9 mouse cellular contexts compared by ENCODE assay signal in genomic region chr1:151025049-151025773, GRCm38 (mm10). TPM values are rescaled to one million over a fixed set of nuclear protein-coding genes. Genes with fewer than 3 reads are reported as not detected.
DNase-seq lines count a peak whose midpoint lies in the region; ATAC-seq lines count a peak whose summit lies in the region.
"Had no signal": no experiment of that assay in that cellular context is flagged by ENCODE, and none has a peak within 500 bp of the region (broad histone marks: within the 10 kb centered on the region; RNA-seq: fewer than 3 reads in every experiment).

No protein-coding gene starts in this region.

- ATAC-seq in embryonic facial prominence, embryonic 13.5 days (ENCODE audit: insufficient number of reproducible peaks, insufficient read depth, low FRiP score, low TSS enrichment, low read depth), result no peak
- no peak for ATAC-seq in hindbrain, embryonic 16.5 days

- H3K36me3 ChIP-seq in embryonic facial prominence, embryonic 13.5 days, result no peaks in the 10 kb centered on the region
- no peaks in the 10 kb centered on the region for H3K36me3 ChIP-seq in hindbrain, embryonic 16.5 days (ENCODE audit: control insufficient read depth, insufficient read depth, low read length)
- H3K36me3 ChIP-seq: embryonic facial prominence, embryonic 12.5 days had no signal

- H3K4me1 ChIP-seq in embryonic facial prominence, embryonic 13.5 days, result no peaks in the 10 kb centered on the region; the same call in 1 of the 2 replicates
- no peaks in the 10 kb centered on the region for H3K4me1 ChIP-seq in hindbrain, embryonic 16.5 days (ENCODE audit: control insufficient read depth, insufficient read depth, low read depth, low read length)
- H3K4me1 ChIP-seq: embryonic facial prominence, embryonic 12.5 days had no signal

- peak; percentile 13 for DNase-seq in adrenal gland, adult 8-10 months
- DNase-seq in adrenal gland, adult 18-20 months (ENCODE audit: low spot score in 2 of 2), result no peak
- DNase-seq in kidney, postnatal 36 days, result peak; percentile 35 to 51
- DNase-seq in monocyte, adult 2 months (ENCODE audit: low read depth in 1 of 2, low spot score in 2 of 2), result peak; percentile 13 to 28
- DNase-seq in right cerebral cortex, postnatal 14 days, result no peak
- DNase-seq in MN1 (ENCODE audit: low spot score), result no peak

- WGBS in embryonic facial prominence, embryonic 13.5 days, result 72% methylated on average over 19 of the region's 19 CpGs
- WGBS in hindbrain, embryonic 16.5 days, result 88% methylated on average over 19 of the region's 19 CpGs

- no peak overlapping the region for H3K9ac ChIP-seq in embryonic facial prominence, embryonic 13.5 days
- no peak overlapping the region for H3K9ac ChIP-seq in hindbrain, embryonic 16.5 days (ENCODE audit: low read depth, low read length)
- H3K9ac ChIP-seq: embryonic facial prominence, embryonic 12.5 days had no signal

- H3K27me3 ChIP-seq in embryonic facial prominence, embryonic 13.5 days, result no peaks in the 10 kb centered on the region
- no peaks in the 10 kb centered on the region for H3K27me3 ChIP-seq in hindbrain, embryonic 16.5 days (replicated peaks; ENCODE audit: control insufficient read depth, insufficient read depth, low read length)
- H3K27me3 ChIP-seq: embryonic facial prominence, embryonic 12.5 days had no signal

- no peaks in the 10 kb centered on the region for H3K9me3 ChIP-seq in embryonic facial prominence, embryonic 13.5 days
- H3K9me3 ChIP-seq in hindbrain, embryonic 16.5 days (ENCODE audit: control insufficient read depth, low read length), result no peaks in the 10 kb centered on the region
- H3K9me3 ChIP-seq: embryonic facial prominence, embryonic 12.5 days had no signal

- no peak overlapping the region for H3K4me2 ChIP-seq in embryonic facial prominence, embryonic 13.5 days
- no peak overlapping the region for H3K4me2 ChIP-seq in hindbrain, embryonic 16.5 days (ENCODE audit: low read length)
- H3K4me2 ChIP-seq: embryonic facial prominence, embryonic 12.5 days had no signal

- 0 out of 2 replicates have a peak overlapping the region, but pooled peaks have one; percentile 28 for H3K27ac ChIP-seq in embryonic facial prominence, embryonic 13.5 days
- H3K27ac ChIP-seq in hindbrain, embryonic 16.5 days (ENCODE audit: low read depth, low read length), result no peak overlapping the region
- H3K27ac ChIP-seq: embryonic facial prominence, embryonic 12.5 days had no signal

- no peak overlapping the region for H3K4me3 ChIP-seq in embryonic facial prominence, embryonic 13.5 days
- H3K4me3 ChIP-seq in hindbrain, embryonic 16.5 days (ENCODE audit: low read length), result no peak overlapping the region
- H3K4me3 ChIP-seq: embryonic facial prominence, embryonic 12.5 days had no signal

RNA-seq across cellular contexts. Expression of gene Hmcn1, which starts 32.0 kb away (rescaled TPM):
- 1 to 10 TPM; 1.2 to 2.5 (median 1.8) TPM for total RNA-seq in adrenal gland, adult 8-10 months (2022)
- 1 to 10 TPM; 1.4 TPM for total RNA-seq in adrenal gland, adult 18-20 months (2021)
- polyA plus RNA-seq in embryonic facial prominence, embryonic 13.5 days (2015; fragmentation: Nextera tagmentation; extraction: Ambion mirVana), result 38.5 and 39.3 TPM in 2 replicates
- polyA plus RNA-seq in hindbrain, embryonic 16.5 days (2015; fragmentation: Nextera tagmentation; extraction: Ambion mirVana), result 1.3 and 1.5 TPM in 2 replicates

Comparison
In these comparisons a context has a peak if more than half of its experiments do, and no peak if none do; other contexts are left out.
1. DNase-seq: peak in adrenal gland, adult 8-10 months (single experiment), kidney, postnatal 36 days (2 of 2) and monocyte, adult 2 months (2 of 2); none in adrenal gland, adult 18-20 months (0 of 2), right cerebral cortex, postnatal 14 days (single experiment) and MN1 (single experiment).